Mouse (Mus musculus): Measurements from ENCODE around the gene Olfr1179.

- TF ChIP-seq CTCF (IDR thresholded peaks at IDR 0.05; ENCODE audit: low read depth) (no peak), EP300 (IDR thresholded peaks at IDR 0.05; ENCODE audit: low read depth) (no peak)
Observed at GRCm38 (mm10) chr2:88386762-88387161, 19.5 kb downstream of the Olfr1179 start, which contains the start of gene Olfr1178.
